Mouse (Mus musculus) CH12.LX (cell line): ENCODE measurements around the gene Aplp1. TPM values are rescaled to one million over a fixed set of nuclear protein-coding genes. Genes with fewer than 3 reads are reported as not detected.
A peak's percentile ranks its signal among the peaks of the same experiment; 100 is the strongest.

Source experiments
- DNase-seq: peaks from one replicate; pipeline ENCODE4 v3.0.0-alpha.2; 2013; ENCODE audit errors: extremely low read depth
- H3K27ac ChIP-seq: 2 replicates; pipeline ENCODE4 v1.5.1; 2012; ENCODE audit warnings: low read depth, mild to moderate bottlenecking, control low read depth, moderate library complexity; ENCODE audit not compliant: insufficient read depth
- H3K27me3 ChIP-seq: replicated peaks from 2 replicates; pipeline ENCODE3; 2012; ENCODE audit warnings: inconsistent platforms
- H3K36me3 ChIP-seq, 2 experiments: replicated peaks in 1 of 2; 2 replicates each; pipeline versions ENCODE3 to v1.6.1; 2012; ENCODE audit warnings: inconsistent platforms in 1 of 2, low read length in 1 of 2, mild to moderate bottlenecking in 1 of 2, mixed read lengths in 1 of 2, moderate library complexity in 1 of 2; ENCODE audit not compliant: control insufficient read depth in 1 of 2, insufficient read depth in 1 of 2
- H3K4me1 ChIP-seq, 2 experiments: 2 replicates each; pipeline ENCODE4 v1.6.1; 2012; ENCODE audit warnings: inconsistent platforms in 1 of 2, moderate library complexity in 1 of 2; ENCODE audit not compliant: insufficient read depth in 2 of 2, control insufficient read depth in 1 of 2
- H3K4me2 ChIP-seq: 2 replicates; pipeline ENCODE4 v1.6.1; 2012; ENCODE audit warnings: low read depth, mild to moderate bottlenecking, control low read depth; ENCODE audit not compliant: poor library complexity, insufficient read depth, severe bottlenecking
- H3K4me3 ChIP-seq, 3 experiments: fragments of 150-350 bp in 1 of 3; sonication (generic) in 1 of 3; replicated peaks in 1 of 3; 2 replicates each; pipeline versions ENCODE3 to v1.5.1; 2011 to 2012; ENCODE audit warnings: low read depth in 2 of 3, low read length in 2 of 3, mild to moderate bottlenecking in 2 of 3, moderate library complexity in 2 of 3, control low read depth in 1 of 3, improper control_type of control experiment in 1 of 3, inconsistent platforms in 1 of 3, mixed read lengths in 1 of 3; ENCODE audit not compliant: poor library complexity in 1 of 3
- H3K79me2 ChIP-seq: replicated peaks from 2 replicates; pipeline ENCODE4 v1.6.1; 2012; ENCODE audit warnings: mild to moderate bottlenecking, moderate library complexity; ENCODE audit not compliant: control insufficient read depth, poor library complexity, insufficient read depth, severe bottlenecking; ENCODE audit errors: extremely low read depth
- H3K9ac ChIP-seq: 2 replicates; pipeline ENCODE4 v1.6.1; 2012; ENCODE audit warnings: low read depth, mild to moderate bottlenecking, control low read depth, moderate library complexity; ENCODE audit not compliant: insufficient read depth
- H3K9me3 ChIP-seq: replicated peaks from 2 replicates; pipeline ENCODE3; 2012; ENCODE audit warnings: low read length, inconsistent platforms, mixed read lengths
- CHD1 ChIP-seq: IDR thresholded peaks from 2 replicates; pipeline ENCODE4 v1.6.1; 2012; ENCODE audit warnings: low read depth, low read length, improper control_type of control experiment, inconsistent platforms
- CHD2 ChIP-seq: IDR thresholded peaks from 2 replicates; pipeline ENCODE4 v1.6.1; 2011; ENCODE audit warnings: low read length, improper control_type of control experiment
- CTCF ChIP-seq, 2 experiments: IDR thresholded peaks in 1 of 2; conservative IDR thresholded peaks in 1 of 2; 2 replicates each; pipeline ENCODE4 v1.5.1; 2011 to 2012; ENCODE audit warnings: low read depth in 2 of 2, low read length in 2 of 2, improper control_type of control experiment in 1 of 2, inconsistent platforms in 1 of 2, mild to moderate bottlenecking in 1 of 2, moderate library complexity in 1 of 2
- ELF1 ChIP-seq: IDR thresholded peaks from 2 replicates; pipeline ENCODE4 v1.6.1; 2014; ENCODE audit warnings: low read depth, mild to moderate bottlenecking, inconsistent platforms, low read length, improper control_type of control experiment
- EP300 ChIP-seq: IDR thresholded peaks from 2 replicates; pipeline ENCODE4 v1.6.1; 2011; ENCODE audit warnings: low read length, improper control_type of control experiment
- GABPA ChIP-seq: IDR thresholded peaks from 2 replicates; pipeline ENCODE4 v1.6.1; 2012; ENCODE audit warnings: low read depth, low read length, improper control_type of control experiment, inconsistent platforms; ENCODE audit not compliant: insufficient replicate concordance
- HCFC1 ChIP-seq: IDR thresholded peaks from 2 replicates; pipeline ENCODE4 v1.6.1; 2012; ENCODE audit warnings: low read depth, mild to moderate bottlenecking, inconsistent platforms, low read length, improper control_type of control experiment
- KAT2A ChIP-seq: IDR thresholded peaks from 2 replicates; pipeline ENCODE4 v1.6.1; 2012; ENCODE audit warnings: low read length, improper control_type of control experiment, inconsistent platforms; ENCODE audit not compliant: insufficient replicate concordance
- MAFK ChIP-seq: IDR thresholded peaks from 2 replicates; pipeline ENCODE4 v1.6.1; 2011; ENCODE audit warnings: low read length, improper control_type of control experiment; ENCODE audit not compliant: insufficient replicate concordance
- MAX ChIP-seq: IDR thresholded peaks from 2 replicates; pipeline ENCODE4 v1.6.1; 2011; ENCODE audit warnings: low read length, improper control_type of control experiment
- MAZ ChIP-seq: IDR thresholded peaks from 2 replicates; pipeline ENCODE4 v1.6.1; 2012; ENCODE audit warnings: low read depth, mild to moderate bottlenecking, inconsistent platforms, low read length, improper control_type of control experiment, moderate library complexity
- MXI1 ChIP-seq: IDR thresholded peaks from 2 replicates; pipeline ENCODE4 v1.6.1; 2011; ENCODE audit warnings: mild to moderate bottlenecking, low read depth, low read length, improper control_type of control experiment
- NRF1 ChIP-seq: IDR thresholded peaks from 2 replicates; pipeline ENCODE4 v1.6.1; 2014; ENCODE audit warnings: low read depth, mild to moderate bottlenecking, inconsistent platforms, low read length, improper control_type of control experiment, moderate library complexity
- PAX5 ChIP-seq: IDR thresholded peaks from 2 replicates; pipeline ENCODE4 v1.6.1; 2012; ENCODE audit warnings: low read length, inconsistent platforms, mixed read lengths
- POLR2A ChIP-seq: IDR thresholded peaks from 2 replicates; pipeline ENCODE4 v1.6.1; 2011; ENCODE audit warnings: low read depth, mild to moderate bottlenecking, improper control_type of control experiment, low read length
- POLR2AphosphoS2 ChIP-seq: IDR thresholded peaks from 2 replicates; pipeline ENCODE4 v1.6.1; 2011; ENCODE audit warnings: low read depth, low read length, improper control_type of control experiment
- RAD21 ChIP-seq: IDR thresholded peaks from 2 replicates; pipeline ENCODE4 v1.6.1; 2011; ENCODE audit warnings: low read depth, mild to moderate bottlenecking, low read length, improper control_type of control experiment, moderate library complexity
- RCOR1 ChIP-seq: conservative IDR thresholded peaks from 2 replicates; pipeline ENCODE4 v1.6.1; 2012; ENCODE audit warnings: low read depth, mild to moderate bottlenecking, inconsistent platforms, low read length, improper control_type of control experiment
- SMC3 ChIP-seq: IDR thresholded peaks from 2 replicates; pipeline ENCODE4 v1.6.1; 2011; ENCODE audit warnings: low read depth, low read length, improper control_type of control experiment
- TBP ChIP-seq: conservative IDR thresholded peaks from 2 replicates; pipeline ENCODE4 v1.6.1; 2011; ENCODE audit warnings: low read depth, low read length, improper control_type of control experiment
- TCF12 ChIP-seq: IDR thresholded peaks from 2 replicates; pipeline ENCODE4 v1.6.1; 2014; ENCODE audit warnings: low read depth, mild to moderate bottlenecking, inconsistent platforms, low read length, improper control_type of control experiment
- UBTF ChIP-seq: IDR thresholded peaks from 2 replicates; pipeline ENCODE4 v1.6.1; 2012; ENCODE audit warnings: low read depth, mild to moderate bottlenecking, inconsistent platforms, low read length, improper control_type of control experiment, moderate library complexity
- USF2 ChIP-seq: conservative IDR thresholded peaks from 2 replicates; pipeline ENCODE4 v1.6.1; 2011; ENCODE audit warnings: low read depth, low read length, improper control_type of control experiment
- ZC3H11A ChIP-seq: IDR thresholded peaks from 2 replicates; pipeline ENCODE4 v1.6.1; 2012; ENCODE audit warnings: low read depth, mild to moderate bottlenecking, inconsistent platforms, low read length, improper control_type of control experiment
- ZKSCAN1 ChIP-seq: IDR thresholded peaks from 2 replicates; pipeline ENCODE4 v1.6.1; 2012; ENCODE audit warnings: low read depth, inconsistent platforms, low read length, improper control_type of control experiment, borderline replicate concordance
- dilution Hi-C: fragments of 300-500 bp; cut with MboI; formaldehyde crosslinking; loops from 2 replicates; pipeline ENCODE4 v1.14.3; 2020; ENCODE audit warnings: low sequenced_read_pairs; ENCODE audit not compliant: extremely low pct_unique_long_range_greater_than_20kb, extremely low pct_ligation_motif_present
- in situ Hi-C: fragments of 300-500 bp; cut with MboI; formaldehyde crosslinking; loops from 3 replicates; pipeline ENCODE4 v1.14.3; 2019; ENCODE audit warnings: low sequenced_read_pairs, low pct_ligation_motif_present, low pct_unique_long_range_greater_than_20kb, mixed read lengths
- polyA plus RNA-seq: library from polyadenylated mRNA; unstranded; fragments of >175 nt; gene quantifications from 2 replicates; pipeline ENCODE4 v1.2.1, GENCODE M21; 2012; ENCODE audit warnings: low read depth; ENCODE audit not compliant: insufficient read length
- total RNA-seq, 2 experiments: library from RNA; depleted of rRNA; stranded (reverse); fragments of 300-350 nt in 1 of 2; fragments of >200 nt in 1 of 2; gene quantifications; 2 replicates each; pipeline ENCODE4 v1.2.3; 2012 to 2014

Gene Aplp1
- total and polyA plus RNA-seq, 3 experiments = 0.10 to 0.93 TPM; not detected in 1

GRCm38 (mm10) chr7:30444154-30444970 lies 973 bp downstream of the Aplp1 start:
- dilution Hi-C loops (no loop called here), in situ Hi-C loops (loop anchor here (10.0 kb wide), 1 partner anchor 50 kb away; the partner anchor contains the start of gene Prodh2)
- H3K36me3 ChIP-seq = no peaks in the 10 kb centered on the region
- H3K27ac ChIP-seq = no peak overlapping the region
- DNase-seq = no peak
- no peak overlapping the region for H3K4me2 ChIP-seq
- H3K79me2 ChIP-seq = no peaks in the 10 kb centered on the region
- no peaks in the 10 kb centered on the region for H3K4me1 ChIP-seq
- no peak for TF ChIP-seq RAD21
- no peak for TF ChIP-seq UBTF
- no peak for TF ChIP-seq CHD2
- TF ChIP-seq HCFC1 = no peak
- no peak overlapping the region for H3K4me3 ChIP-seq
- H3K9me3 ChIP-seq = peaks cover 38% of the 10 kb centered on the region
- H3K27me3 ChIP-seq = peaks cover 64% of the 10 kb centered on the region
- H3K9ac ChIP-seq = no peak overlapping the region

- dilution Hi-C loops = no loop called here
- no peaks in the 10 kb centered on the region for H3K36me3 ChIP-seq
- no peak overlapping the region for H3K9ac ChIP-seq
- TF ChIP-seq POLR2A (no peak), PAX5 (no peak), ZKSCAN1 (no peak)
- peaks cover 67% of the 10 kb centered on the region for H3K27me3 ChIP-seq
- H3K4me1 ChIP-seq = no peaks in the 10 kb centered on the region
- H3K79me2 ChIP-seq = no peaks in the 10 kb centered on the region
- in situ Hi-C loops = loop anchor here (10.0 kb wide), 1 partner anchor 51 kb away; the partner anchor contains the start of gene Prodh2
- no peak overlapping the region for H3K27ac ChIP-seq
- DNase-seq = no peak
- no peak overlapping the region for H3K4me2 ChIP-seq
- peaks cover 38% of the 10 kb centered on the region for H3K9me3 ChIP-seq
- no peak overlapping the region for H3K4me3 ChIP-seq
Observed at GRCm38 (mm10) chr7:30443696-30444095, 1.6 kb downstream of the Aplp1 start.

DNA sequence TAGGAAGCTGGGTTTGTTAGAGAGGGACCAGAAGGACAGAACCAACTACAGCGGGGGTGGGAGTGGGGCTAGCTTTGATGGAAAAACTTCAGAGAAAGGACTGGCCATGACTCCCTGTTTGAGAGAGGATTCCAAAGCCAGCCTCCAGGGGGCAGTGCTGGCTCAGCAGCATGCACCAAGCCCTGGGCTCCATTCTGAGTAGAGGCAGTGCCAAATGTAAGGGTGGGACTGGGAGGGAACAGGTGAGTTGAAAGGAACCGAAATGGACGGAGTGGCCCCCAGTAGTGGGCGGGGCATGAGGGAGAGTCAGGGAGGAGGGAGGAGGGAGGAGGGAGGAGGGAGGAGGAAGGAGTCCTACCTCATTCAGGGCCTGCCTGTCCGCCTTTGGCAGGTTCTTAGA lies 4.6 kb downstream of the Aplp1 start:
- H3K79me2 ChIP-seq = no peaks in the 10 kb centered on the region
- no peaks in the 10 kb centered on the region for H3K4me1 ChIP-seq
- H3K27ac ChIP-seq = no peak overlapping the region
- in situ Hi-C loops (loop anchor here (10.0 kb wide), 1 partner anchor 54 kb away; the partner anchor contains the start of gene Prodh2), dilution Hi-C loops (no loop called here)
- H3K27me3 ChIP-seq = peaks cover 80% of the 10 kb centered on the region
- no peak overlapping the region for H3K4me3 ChIP-seq
- H3K9ac ChIP-seq = no peak overlapping the region
- H3K36me3 ChIP-seq = no peaks in the 10 kb centered on the region
- TF ChIP-seq GABPA (no peak), MAFK (peak; percentile 93), POLR2AphosphoS2 (no peak), CHD1 (no peak), NRF1 (no peak), TBP (no peak), RAD21 (peak; percentile 76), ZKSCAN1 (no peak), MXI1 (no peak), RCOR1 (no peak), EP300 (no peak), POLR2A (no peak), TCF12 (no peak), USF2 (no peak), SMC3 (peak; percentile 89), CTCF (conservative IDR thresholded peaks at IDR 0.05 in 1 of 2, IDR thresholded peaks at IDR 0.05 in 1 of 2; ENCODE audit: low read depth in 2 of 2, low read length in 2 of 2) (peak; percentile 43 to 85; a peak in 3 of 4 replicates), ZC3H11A (peak; percentile 43), KAT2A (no peak), ELF1 (no peak), MAX (no peak), MAZ (no peak)
- no peak for DNase-seq
- no peak overlapping the region for H3K4me2 ChIP-seq
- peaks cover 13% of the 10 kb centered on the region for H3K9me3 ChIP-seq
